Mouse (Mus musculus): ENCODE results near the gene Vmn2r33. TPM values are rescaled to one million over a fixed set of nuclear protein-coding genes. Genes with fewer than 3 reads are reported as not detected.

Vmn2r33 gene
- not detected in 4 replicates for total RNA-seq (2023; ENCODE audit: inconsistent age)

DNA sequence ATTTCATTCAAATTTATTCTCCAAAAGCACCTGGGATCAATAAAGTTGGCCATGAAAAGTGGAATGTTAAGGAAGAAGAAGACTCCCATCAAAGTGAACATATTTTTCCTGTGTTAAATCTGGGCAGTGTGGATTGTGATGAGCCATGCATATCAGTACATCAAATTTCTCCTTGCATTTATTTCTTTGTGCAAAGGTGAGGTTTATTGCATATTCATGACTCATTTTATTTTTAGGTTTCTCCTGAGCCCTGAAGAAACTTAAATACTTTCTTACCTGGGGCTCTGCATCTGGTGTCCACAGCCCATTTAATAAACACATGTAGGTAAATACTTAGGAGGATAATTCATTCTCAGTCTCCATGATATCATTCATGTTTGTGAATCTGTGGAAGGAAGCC, at the start of gene Vmn2r33:
TSS of gene Vmn2r33 (minus strand) at position 101 of the 400 bp plus-strand sequence.

Other genes with a start within 250 kb of the Vmn2r33 start
- gene Vmn2r30, start 229.2 kb downstream of the Vmn2r33 start, total RNA-seq (2023; ENCODE audit: inconsistent age): 0.15 TPM in 1 of 4 replicates, not detected in the others
- not detected in 4 replicates for gene Gm45783, start 192.2 kb downstream of the Vmn2r33 start, total RNA-seq (2023; ENCODE audit: inconsistent age)
- not detected in 4 replicates for gene Vmn2r31, start 167.1 kb downstream of the Vmn2r33 start, total RNA-seq (2023; ENCODE audit: inconsistent age)
- not detected in 4 replicates for gene Vmn2r32, start 86.8 kb downstream of the Vmn2r33 start, total RNA-seq (2023; ENCODE audit: inconsistent age)
- gene Vmn2r34, start 122.7 kb upstream of the Vmn2r33 start, total RNA-seq (2023; ENCODE audit: inconsistent age): not detected in 4 replicates

Measured in B cell, adult (primary cell).